Mouse (Mus musculus): ENCODE measurements around the gene Tctn1. TPM values are rescaled to one million over a fixed set of nuclear protein-coding genes. Genes with fewer than 3 reads are reported as not detected.

Gene Tctn1
- polyA plus RNA-seq, 2 experiments, result 0.50 to 2.0 TPM

GRCm38 (mm10) chr5:122210890-122211289 lies 53.4 kb downstream of the Tctn1 start:
- no peaks in the 10 kb centered on the region for H3K36me3 ChIP-seq (replicated peaks; ENCODE audit: control insufficient read depth, insufficient read depth, low read depth)
- H3K4me1 ChIP-seq (replicated peaks; ENCODE audit: control insufficient read depth in 2 of 2, insufficient read depth in 2 of 2, low read length in 1 of 2), result no peaks in the 10 kb centered on the region
- no peaks in the 10 kb centered on the region for H3K9me3 ChIP-seq (ENCODE audit: control insufficient read depth, low read length)
- DNase-seq (ENCODE audit: low read depth in 3 of 3, low spot score in 3 of 3) (no peak), ATAC-seq (ENCODE audit: insufficient read depth) (no peak)
- H3K9ac ChIP-seq (replicated peaks), result no peak overlapping the region
- 65% methylated on average over 8 of the region's 8 CpGs for WGBS (ENCODE audit: insufficient replicate concordance)
- H3K27ac ChIP-seq, result no peak overlapping the region
- H3K4me3 ChIP-seq (ENCODE audit: insufficient read depth in 1 of 2, low read depth in 2 of 2, low read length in 2 of 2), result no peak overlapping the region
- no peak for TF ChIP-seq EP300 (IDR thresholded peaks at IDR 0.05; ENCODE audit: low read depth)
- TF ChIP-seq CTCF (IDR thresholded peaks at IDR 0.05; ENCODE audit: low read depth), result no peak
- no peaks in the 10 kb centered on the region for H3K27me3 ChIP-seq (ENCODE audit: control insufficient read depth, insufficient read depth, low read length)
- no peak overlapping the region for H3K4me2 ChIP-seq (ENCODE audit: low read depth)

GRCm38 (mm10) chr5:122209591-122210368 lies 54.5 kb downstream of the Tctn1 start:
- peak overlapping the region; percentile 16 to 35; a peak in 3 of 4 replicates for H3K4me3 ChIP-seq (ENCODE audit: insufficient read depth in 1 of 2, low read depth in 2 of 2, low read length in 2 of 2)
- no peak overlapping the region for H3K27ac ChIP-seq
- 11% methylated on average over 16 of the region's 21 CpGs for WGBS (ENCODE audit: insufficient replicate concordance)
- H3K9ac ChIP-seq (replicated peaks), result no peak overlapping the region
- TF ChIP-seq EP300 (IDR thresholded peaks at IDR 0.05; ENCODE audit: low read depth) (no peak), CTCF (IDR thresholded peaks at IDR 0.05; ENCODE audit: low read depth) (no peak)
- no peaks in the 10 kb centered on the region for H3K4me1 ChIP-seq (replicated peaks; ENCODE audit: control insufficient read depth in 2 of 2, insufficient read depth in 2 of 2, low read length in 1 of 2)
- ATAC-seq (ENCODE audit: insufficient read depth) (no peak), DNase-seq (ENCODE audit: low read depth in 3 of 3, low spot score in 3 of 3) (no peak)
- H3K4me2 ChIP-seq (ENCODE audit: low read depth), result peak overlapping the region; percentile 26
- H3K27me3 ChIP-seq (ENCODE audit: control insufficient read depth, insufficient read depth, low read length), result no peaks in the 10 kb centered on the region
- H3K36me3 ChIP-seq (replicated peaks; ENCODE audit: control insufficient read depth, insufficient read depth, low read depth), result no peaks in the 10 kb centered on the region
- no peaks in the 10 kb centered on the region for H3K9me3 ChIP-seq (ENCODE audit: control insufficient read depth, low read length)

GRCm38 (mm10) chr5:122208909-122209308 lies 55.4 kb downstream of the Tctn1 start:
- Histone ChIP-seq H3K27ac (no peak overlapping the region), H3K36me3 (replicated peaks; ENCODE audit: control insufficient read depth, insufficient read depth, low read depth) (no peaks in the 10 kb centered on the region), H3K4me3 (ENCODE audit: insufficient read depth in 1 of 2, low read depth in 2 of 2, low read length in 2 of 2) (no peak overlapping the region), H3K4me2 (ENCODE audit: low read depth) (no peak overlapping the region), H3K27me3 (ENCODE audit: control insufficient read depth, insufficient read depth, low read length) (no peaks in the 10 kb centered on the region), H3K9ac (replicated peaks) (no peak overlapping the region), H3K9me3 (ENCODE audit: control insufficient read depth, low read length) (no peaks in the 10 kb centered on the region), H3K4me1 (replicated peaks; ENCODE audit: control insufficient read depth in 2 of 2, insufficient read depth in 2 of 2, low read length in 1 of 2) (no peaks in the 10 kb centered on the region)
- 58% methylated on average over 6 of the region's 6 CpGs for WGBS (ENCODE audit: insufficient replicate concordance)
- DNase-seq (ENCODE audit: low read depth in 3 of 3, low spot score in 3 of 3), result no peak
- TF ChIP-seq EP300 (IDR thresholded peaks at IDR 0.05; ENCODE audit: low read depth), result no peak
- TF ChIP-seq CTCF (IDR thresholded peaks at IDR 0.05; ENCODE audit: low read depth), result no peak
- no peak for ATAC-seq (ENCODE audit: insufficient read depth)

- no peak for ATAC-seq (ENCODE audit: insufficient read depth)
- Histone ChIP-seq H3K9ac (replicated peaks) (no peak within 1 kb of the TSS), H3K36me3 (replicated peaks; ENCODE audit: control insufficient read depth, insufficient read depth, low read depth) (no peaks in the 10 kb centered on the region), H3K27ac (no peak within 1 kb of the TSS), H3K4me2 (ENCODE audit: low read depth) (no peak within 1 kb of the TSS), H3K9me3 (ENCODE audit: control insufficient read depth, low read length) (no peaks in the 10 kb centered on the region), H3K4me3 (ENCODE audit: insufficient read depth in 1 of 2, low read depth in 2 of 2, low read length in 2 of 2) (no peak within 1 kb of the TSS), H3K27me3 (ENCODE audit: control insufficient read depth, insufficient read depth, low read length) (no peaks in the 10 kb centered on the region), H3K4me1 (replicated peaks; ENCODE audit: control insufficient read depth in 2 of 2, insufficient read depth in 2 of 2, low read length in 1 of 2) (no peaks in the 10 kb centered on the region)
- TF ChIP-seq CTCF (IDR thresholded peaks at IDR 0.05; ENCODE audit: low read depth) (no peak), EP300 (IDR thresholded peaks at IDR 0.05; ENCODE audit: low read depth) (no peak)
- no peak for DNase-seq (ENCODE audit: low read depth in 3 of 3, low spot score in 3 of 3)
- 48% methylated on average over 4 of the region's 4 CpGs for WGBS (ENCODE audit: insufficient replicate concordance)
Observed at GRCm38 (mm10) chr5:122206475-122206874, 57.8 kb downstream of the Tctn1 start, which contains the start of gene Hvcn1. Gene Hvcn1 (plus strand): TSS chr5:122206804.

GRCm38 (mm10) chr5:122204180-122204579 lies 60.1 kb downstream of the Tctn1 start:
- TF ChIP-seq CTCF (IDR thresholded peaks at IDR 0.05; ENCODE audit: low read depth) (no peak), EP300 (IDR thresholded peaks at IDR 0.05; ENCODE audit: low read depth) (no peak)
- no peak overlapping the region for H3K9ac ChIP-seq (replicated peaks)
- DNase-seq (ENCODE audit: low read depth in 3 of 3, low spot score in 3 of 3) (no peak), ATAC-seq (ENCODE audit: insufficient read depth) (no peak)
- H3K27ac ChIP-seq, result no peak overlapping the region
- H3K9me3 ChIP-seq (ENCODE audit: control insufficient read depth, low read length), result no peaks in the 10 kb centered on the region
- no peak overlapping the region for H3K4me2 ChIP-seq (ENCODE audit: low read depth)
- no peaks in the 10 kb centered on the region for H3K36me3 ChIP-seq (replicated peaks; ENCODE audit: control insufficient read depth, insufficient read depth, low read depth)
- H3K4me1 ChIP-seq (replicated peaks; ENCODE audit: control insufficient read depth in 2 of 2, insufficient read depth in 2 of 2, low read length in 1 of 2), result no peaks in the 10 kb centered on the region
- H3K4me3 ChIP-seq (ENCODE audit: insufficient read depth in 1 of 2, low read depth in 2 of 2, low read length in 2 of 2), result no peak overlapping the region
- H3K27me3 ChIP-seq (ENCODE audit: control insufficient read depth, insufficient read depth, low read length), result no peaks in the 10 kb centered on the region
- 46% methylated on average over 2 of the region's 2 CpGs for WGBS (ENCODE audit: insufficient replicate concordance)
